Mouse (Mus musculus): ENCODE data around the gene Coa6. TPM values are rescaled to one million over a fixed set of nuclear protein-coding genes. Genes with fewer than 3 reads are reported as not detected.

Coa6 gene
- polyA plus RNA-seq, 1 experiment from 2014 or later = 54.4 TPM

- Histone ChIP-seq H3K27ac (ENCODE audit: low read length) (no peak overlapping the region), H3K9me3 (ENCODE audit: control insufficient read depth, low read length) (no peaks in the 10 kb centered on the region), H3K36me3 (ENCODE audit: control insufficient read depth, insufficient read depth, low read length) (peaks cover 17% of the 10 kb centered on the region), H3K9ac (ENCODE audit: low read length) (no peak overlapping the region), H3K4me1 (replicated peaks; ENCODE audit: control insufficient read depth, insufficient read depth, low read length) (no peaks in the 10 kb centered on the region), H3K4me3 (ENCODE audit: low read length) (no peak overlapping the region), H3K4me2 (ENCODE audit: low read depth, low read length) (no peak overlapping the region), H3K27me3 (ENCODE audit: control insufficient read depth, insufficient read depth, low read depth, low read length) (no peaks in the 10 kb centered on the region)
- ATAC-seq (ENCODE audit: low read depth) = no peak
- 51% methylated on average over 2 of the region's 2 CpGs for WGBS
Observed at GRCm38 (mm10) chr8:126438937-126439336, 16.6 kb downstream of the Coa6 start.

GRCm38 (mm10) chr8:126451158-126451557 is 28.8 kb downstream of the Coa6 start:
- Histone ChIP-seq H3K36me3 (ENCODE audit: control insufficient read depth, insufficient read depth, low read length) (peaks cover 22% of the 10 kb centered on the region), H3K4me1 (replicated peaks; ENCODE audit: control insufficient read depth, insufficient read depth, low read length) (no peaks in the 10 kb centered on the region)
- no peak for ATAC-seq (ENCODE audit: low read depth)

GRCm38 (mm10) chr8:126455383-126455782 is 33.1 kb downstream of the Coa6 start:
- Histone ChIP-seq H3K9me3 (ENCODE audit: control insufficient read depth, low read length) (no peaks in the 10 kb centered on the region), H3K27ac (ENCODE audit: low read length) (no peak overlapping the region), H3K4me2 (ENCODE audit: low read depth, low read length) (no peak overlapping the region), H3K9ac (ENCODE audit: low read length) (no peak overlapping the region), H3K4me3 (ENCODE audit: low read length) (no peak overlapping the region), H3K36me3 (ENCODE audit: control insufficient read depth, insufficient read depth, low read length) (peaks cover 13% of the 10 kb centered on the region), H3K4me1 (replicated peaks; ENCODE audit: control insufficient read depth, insufficient read depth, low read length) (no peaks in the 10 kb centered on the region), H3K27me3 (ENCODE audit: control insufficient read depth, insufficient read depth, low read depth, low read length) (no peaks in the 10 kb centered on the region)
- no peak for ATAC-seq (ENCODE audit: low read depth)
- WGBS = 79% methylated on average over 7 of the region's 7 CpGs

More at GRCm38 (mm10) chr8:126451158-126451557, 28.8 kb downstream of the Coa6 start:
- H3K27ac ChIP-seq (ENCODE audit: low read length) = no peak overlapping the region
- 81% methylated on average over 8 of the region's 8 CpGs for WGBS
- H3K4me3 ChIP-seq (ENCODE audit: low read length) = no peak overlapping the region
- H3K4me2 ChIP-seq (ENCODE audit: low read depth, low read length) = no peak overlapping the region
- H3K9me3 ChIP-seq (ENCODE audit: control insufficient read depth, low read length) = no peaks in the 10 kb centered on the region
- no peaks in the 10 kb centered on the region for H3K27me3 ChIP-seq (ENCODE audit: control insufficient read depth, insufficient read depth, low read depth, low read length)
- no peak overlapping the region for H3K9ac ChIP-seq (ENCODE audit: low read length)

GRCm38 (mm10) chr8:126460274-126460673 is 38.0 kb downstream of the Coa6 start:
- WGBS = 50% methylated on average over 3 of the region's 3 CpGs
- Histone ChIP-seq H3K4me1 (replicated peaks; ENCODE audit: control insufficient read depth, insufficient read depth, low read length) (no peaks in the 10 kb centered on the region), H3K27me3 (ENCODE audit: control insufficient read depth, insufficient read depth, low read depth, low read length) (no peaks in the 10 kb centered on the region), H3K9me3 (ENCODE audit: control insufficient read depth, low read length) (no peaks in the 10 kb centered on the region), H3K36me3 (ENCODE audit: control insufficient read depth, insufficient read depth, low read length) (no peaks in the 10 kb centered on the region; the same call in 1 of the 2 replicates), H3K4me2 (ENCODE audit: low read depth, low read length) (no peak overlapping the region), H3K9ac (ENCODE audit: low read length) (no peak overlapping the region), H3K27ac (ENCODE audit: low read length) (no peak overlapping the region), H3K4me3 (ENCODE audit: low read length) (no peak overlapping the region)
- no peak for ATAC-seq (ENCODE audit: low read depth)

- no peak overlapping the region for H3K9ac ChIP-seq (ENCODE audit: low read length)
- H3K36me3 ChIP-seq (ENCODE audit: control insufficient read depth, insufficient read depth, low read length) = peaks cover 3% of the 10 kb centered on the region
- H3K27ac ChIP-seq (ENCODE audit: low read length) = no peak overlapping the region
- no peaks in the 10 kb centered on the region for H3K9me3 ChIP-seq (ENCODE audit: control insufficient read depth, low read length)
- no peak overlapping the region for H3K4me3 ChIP-seq (ENCODE audit: low read length)
- no peak for ATAC-seq (ENCODE audit: low read depth)
- no peaks in the 10 kb centered on the region for H3K4me1 ChIP-seq (replicated peaks; ENCODE audit: control insufficient read depth, insufficient read depth, low read length)
- no peaks in the 10 kb centered on the region for H3K27me3 ChIP-seq (ENCODE audit: control insufficient read depth, insufficient read depth, low read depth, low read length)
- WGBS = 75% methylated on average over 7 of the region's 7 CpGs
- no peak overlapping the region for H3K4me2 ChIP-seq (ENCODE audit: low read depth, low read length)
Observed at GRCm38 (mm10) chr8:126461735-126462134, 39.4 kb downstream of the Coa6 start.

GRCm38 (mm10) chr8:126464071-126464470 is 41.8 kb downstream of the Coa6 start:
- Histone ChIP-seq H3K9ac (ENCODE audit: low read length) (no peak overlapping the region), H3K36me3 (ENCODE audit: control insufficient read depth, insufficient read depth, low read length) (peaks cover 9% of the 10 kb centered on the region), H3K4me2 (ENCODE audit: low read depth, low read length) (no peak overlapping the region), H3K27ac (ENCODE audit: low read length) (no peak overlapping the region), H3K27me3 (ENCODE audit: control insufficient read depth, insufficient read depth, low read depth, low read length) (no peaks in the 10 kb centered on the region), H3K4me1 (replicated peaks; ENCODE audit: control insufficient read depth, insufficient read depth, low read length) (no peaks in the 10 kb centered on the region), H3K9me3 (ENCODE audit: control insufficient read depth, low read length) (no peaks in the 10 kb centered on the region), H3K4me3 (ENCODE audit: low read length) (no peak overlapping the region)
- no peak for ATAC-seq (ENCODE audit: low read depth)
- 79% methylated on average over 7 of the region's 7 CpGs for WGBS

- 11% methylated on average over 16 of the region's 16 CpGs for WGBS
- peaks cover 19% of the 10 kb centered on the region for H3K4me1 ChIP-seq (replicated peaks; ENCODE audit: control insufficient read depth, insufficient read depth, low read length)
- peak overlapping the region; percentile 84 for H3K27ac ChIP-seq (ENCODE audit: low read length)
- no peaks in the 10 kb centered on the region for H3K27me3 ChIP-seq (ENCODE audit: control insufficient read depth, insufficient read depth, low read depth, low read length)
- peak overlapping the region; percentile 85 for H3K9ac ChIP-seq (ENCODE audit: low read length)
- ATAC-seq (ENCODE audit: low read depth) = no peak
- H3K4me3 ChIP-seq (ENCODE audit: low read length) = peak overlapping the region; percentile 84
- no peaks in the 10 kb centered on the region for H3K9me3 ChIP-seq (ENCODE audit: control insufficient read depth, low read length)
- peak overlapping the region; percentile 74 for H3K4me2 ChIP-seq (ENCODE audit: low read depth, low read length)
- peaks cover 15% of the 10 kb centered on the region for H3K36me3 ChIP-seq (ENCODE audit: control insufficient read depth, insufficient read depth, low read length)
Observed at GRCm38 (mm10) chr8:126473802-126474298, 51.5 kb downstream of the Coa6 start.

- Histone ChIP-seq H3K9ac (ENCODE audit: low read length) (peak within 1 kb of the TSS; percentile 85), H3K27me3 (ENCODE audit: control insufficient read depth, insufficient read depth, low read depth, low read length) (no peaks in the 10 kb centered on the region), H3K27ac (ENCODE audit: low read length) (peak within 1 kb of the TSS; percentile 84), H3K4me1 (replicated peaks; ENCODE audit: control insufficient read depth, insufficient read depth, low read length) (peaks cover 19% of the 10 kb centered on the region), H3K4me2 (ENCODE audit: low read depth, low read length) (peak within 1 kb of the TSS; percentile 74), H3K36me3 (ENCODE audit: control insufficient read depth, insufficient read depth, low read length) (peaks cover 11% of the 10 kb centered on the region), H3K4me3 (ENCODE audit: low read length) (peak within 1 kb of the TSS; percentile 84), H3K9me3 (ENCODE audit: control insufficient read depth, low read length) (no peaks in the 10 kb centered on the region)
- ATAC-seq (ENCODE audit: low read depth) = peak; percentile 94
- 0% methylated on average over 118 of the region's 124 CpGs for WGBS
Observed at GRCm38 (mm10) chr8:126474299-126475187, 52.2 kb downstream of the Coa6 start, which contains the start of gene Tarbp1. TSS of gene Tarbp1 (minus strand) at chr8:126475065.

Data from lung, embryonic 16.5 days (tissue).